In genomic region chr1:143910530-143910929, GRCm38 (mm10) we compare ENCODE assay signal across 25 mouse cellular contexts.
DNase-seq lines count a peak whose midpoint lies in the region; ATAC-seq lines count a peak whose summit lies in the region.
"Had no signal": no experiment of that assay in that cellular context is flagged by ENCODE, and none has a peak within 500 bp of the region (broad histone marks: within the 10 kb centered on the region; RNA-seq: fewer than 3 reads in every experiment).

No protein-coding gene starts in this region.

- 0 out of 2 replicates have a peak, but pooled peaks have one; percentile 32 for ATAC-seq in hindbrain, embryonic 12.5 days (ENCODE audit: low FRiP score)
- ATAC-seq in neural tube, embryonic 11.5 days (ENCODE audit: insufficient read depth, low FRiP score, low TSS enrichment), result peak; percentile 51; the same call in 1 of the 2 replicates
- ATAC-seq: activated CD4-positive, CD25-positive, alpha-beta regulatory T cell, adult 4 months; CD4-positive, CD25-positive, alpha-beta regulatory T cell, adult 4 months; forebrain, embryonic 13.5 days; forebrain, embryonic 16.5 days had no signal

- no peaks in the 10 kb centered on the region for H3K27me3 ChIP-seq in hindbrain, embryonic 12.5 days
- H3K27me3 ChIP-seq in hindbrain, embryonic 10.5 days (ENCODE audit: insufficient read depth, poor library complexity, severe bottlenecking), result peaks cover 31% of the 10 kb centered on the region
- H3K27me3 ChIP-seq in neural tube, embryonic 11.5 days (ENCODE audit: control insufficient read depth, insufficient read depth, low read length), result no peaks in the 10 kb centered on the region
- H3K27me3 ChIP-seq: forebrain, embryonic 13.5 days; heart, embryonic 13.5 days had no signal

- H3K9me3 ChIP-seq in hindbrain, embryonic 12.5 days (replicated peaks), result no peaks in the 10 kb centered on the region
- no peaks in the 10 kb centered on the region for H3K9me3 ChIP-seq in hindbrain, embryonic 10.5 days
- H3K9me3 ChIP-seq in neural tube, embryonic 11.5 days (ENCODE audit: control insufficient read depth, low read length), result no peaks in the 10 kb centered on the region
- H3K9me3 ChIP-seq: forebrain, embryonic 10.5 days; forebrain, embryonic 13.5 days; heart, embryonic 10.5 days; heart, embryonic 13.5 days had no signal

- no peak overlapping the region for H3K27ac ChIP-seq in hindbrain, embryonic 12.5 days
- no peak overlapping the region for H3K27ac ChIP-seq in hindbrain, embryonic 10.5 days
- no peak overlapping the region for H3K27ac ChIP-seq in neural tube, embryonic 11.5 days (ENCODE audit: low read depth, low read length)
- H3K27ac ChIP-seq: forebrain, embryonic 10.5 days; forebrain, embryonic 13.5 days; heart, adult 2 months; heart, embryonic 10.5 days; heart, embryonic 13.5 days; hindbrain, embryonic 14.5 days had no signal

- no peak for DNase-seq in hindbrain, embryonic 10.5 days (ENCODE audit: low spot score)
- DNase-seq in neural tube, embryonic 11.5 days (ENCODE audit: low spot score), result no peak
- no peak for DNase-seq in neural tube, embryonic 10.5 days (ENCODE audit: extremely low spot score, low spot score)
- DNase-seq in embryo, embryonic 9.5 days (ENCODE audit: extremely low spot score), result peak; percentile 13
- no peak for DNase-seq in spleen, adult 12 weeks (ENCODE audit: low spot score)
- DNase-seq: adrenal gland, adult 8-10 months; adrenal gland, postnatal 25 days; cerebellum, adult 11-12 months; cerebellum, adult 8-10 months; cerebellum, postnatal 10 days; cerebellum, postnatal 36 days; gastrocnemius, postnatal 10 days; gastrocnemius, postnatal 36 days; heart, adult 2 months; heart, postnatal 14 days; heart, postnatal 4 days had no signal

- H3K36me3 ChIP-seq in hindbrain, embryonic 12.5 days, result no peaks in the 10 kb centered on the region
- no peaks in the 10 kb centered on the region for H3K36me3 ChIP-seq in hindbrain, embryonic 10.5 days
- H3K36me3 ChIP-seq in neural tube, embryonic 11.5 days (ENCODE audit: control insufficient read depth, insufficient read depth, low read length), result no peaks in the 10 kb centered on the region
- H3K36me3 ChIP-seq: forebrain, embryonic 10.5 days; heart, embryonic 10.5 days; heart, embryonic 13.5 days had no signal

- no peak overlapping the region for H3K4me2 ChIP-seq in hindbrain, embryonic 12.5 days (replicated peaks)
- H3K4me2 ChIP-seq in neural tube, embryonic 11.5 days (ENCODE audit: low read depth), result no peak overlapping the region
- H3K4me2 ChIP-seq: forebrain, embryonic 13.5 days; heart, embryonic 13.5 days; hindbrain, embryonic 14.5 days had no signal

- H3K4me1 ChIP-seq in hindbrain, embryonic 12.5 days, result no peaks in the 10 kb centered on the region
- H3K4me1 ChIP-seq in hindbrain, embryonic 10.5 days (replicated peaks), result peaks cover 16% of the 10 kb centered on the region
- H3K4me1 ChIP-seq in neural tube, embryonic 11.5 days (ENCODE audit: control insufficient read depth, insufficient read depth, low read length), result no peaks in the 10 kb centered on the region
- H3K4me1 ChIP-seq: forebrain, embryonic 10.5 days; forebrain, embryonic 13.5 days; heart, embryonic 10.5 days; heart, embryonic 13.5 days had no signal

- no peak overlapping the region for H3K4me3 ChIP-seq in hindbrain, embryonic 12.5 days
- H3K4me3 ChIP-seq in hindbrain, embryonic 10.5 days, result no peak overlapping the region
- H3K4me3 ChIP-seq in neural tube, embryonic 11.5 days (ENCODE audit: low read depth, low read length), result no peak overlapping the region
- H3K4me3 ChIP-seq: forebrain, embryonic 10.5 days; forebrain, embryonic 13.5 days; heart, adult 2 months; heart, embryonic 10.5 days; heart, embryonic 13.5 days had no signal

- H3K9ac ChIP-seq in hindbrain, embryonic 12.5 days, result no peak overlapping the region
- no peak overlapping the region for H3K9ac ChIP-seq in neural tube, embryonic 11.5 days (ENCODE audit: low read length)
- H3K9ac ChIP-seq: forebrain, embryonic 13.5 days; heart, embryonic 13.5 days; hindbrain, embryonic 14.5 days had no signal
